Mouse (Mus musculus) MEL (cell line): ENCODE measurements around the gene Psmc1. TPM values are rescaled to one million over a fixed set of nuclear protein-coding genes. Genes with fewer than 3 reads are reported as not detected.

Experiments
- DNase-seq: peaks from one replicate; pipeline ENCODE4 v3.0.0; 2011; ENCODE audit warnings: low read depth, low spot score
- H3K27ac ChIP-seq: 2 replicates; pipeline ENCODE4 v1.5.1; 2012; ENCODE audit warnings: low read depth, mild to moderate bottlenecking, control low read depth, low read length, moderate library complexity; ENCODE audit not compliant: control insufficient read depth
- H3K27me3 ChIP-seq, 2 experiments: fragments of 150-350 bp in 1 of 2; sonication (generic) in 1 of 2; 2 replicates each; pipeline ENCODE4 v1.6.1; 2012; ENCODE audit warnings: low read length in 2 of 2, mild to moderate bottlenecking in 2 of 2, improper control_type of control experiment in 1 of 2, moderate library complexity in 1 of 2; ENCODE audit not compliant: insufficient read depth in 2 of 2, control insufficient read depth in 1 of 2
- H3K36me3 ChIP-seq, 2 experiments: 2 replicates each; pipeline ENCODE4 v1.6.1; 2012 to 2014; ENCODE audit warnings: low read length in 2 of 2, improper control_type of control experiment in 1 of 2, inconsistent platforms in 1 of 2, mild to moderate bottlenecking in 1 of 2; ENCODE audit not compliant: insufficient read depth in 2 of 2, control insufficient read depth in 1 of 2
- H3K4me1 ChIP-seq, 2 experiments: fragments of 150-350 bp in 1 of 2; sonication (generic) in 1 of 2; 2 replicates each; pipeline ENCODE4 v1.6.1; 2012; ENCODE audit warnings: low read length in 2 of 2, improper control_type of control experiment in 1 of 2, mild to moderate bottlenecking in 1 of 2; ENCODE audit not compliant: insufficient read depth in 2 of 2, control insufficient read depth in 1 of 2
- H3K4me3 ChIP-seq, 2 experiments: fragments of 150-350 bp in 1 of 2; sonication (generic) in 1 of 2; 2 replicates each; pipeline ENCODE4 v1.5.1; 2012; ENCODE audit warnings: low read depth in 2 of 2, low read length in 2 of 2, mild to moderate bottlenecking in 2 of 2, moderate library complexity in 2 of 2, control low read depth in 1 of 2, improper control_type of control experiment in 1 of 2; ENCODE audit not compliant: control insufficient read depth in 1 of 2, insufficient read depth in 1 of 2
- H3K79me2 ChIP-seq: 2 replicates; pipeline ENCODE4 v1.6.1; 2012; ENCODE audit warnings: mild to moderate bottlenecking, low read length, moderate library complexity; ENCODE audit not compliant: control insufficient read depth, poor library complexity, insufficient read depth
- H3K9ac ChIP-seq: 2 replicates; pipeline ENCODE4 v1.6.1; 2012; ENCODE audit warnings: low read depth, mild to moderate bottlenecking, control low read depth, low read length, moderate library complexity; ENCODE audit not compliant: control insufficient read depth, poor library complexity, severe bottlenecking
- H3K9me3 ChIP-seq: fragments of 150-350 bp; sonication (generic); replicated peaks from 2 replicates; pipeline ENCODE4 v1.6.1; 2012; ENCODE audit warnings: mild to moderate bottlenecking, low read length, improper control_type of control experiment, moderate library complexity; ENCODE audit not compliant: insufficient read depth
- CHD2 ChIP-seq: IDR thresholded peaks from 2 replicates; pipeline ENCODE4 v1.6.1; 2011; ENCODE audit warnings: low read length, improper control_type of control experiment
- CTCF ChIP-seq, 3 experiments: IDR thresholded peaks in 2 of 3; conservative IDR thresholded peaks in 1 of 3; 2 replicates each; pipeline ENCODE4 v1.5.1; 2011 to 2012; ENCODE audit warnings: low read length in 3 of 3, low read depth in 2 of 3, mild to moderate bottlenecking in 2 of 3, improper control_type of control experiment in 1 of 3, inconsistent platforms in 1 of 3, mixed read lengths in 1 of 3, moderate library complexity in 1 of 3; ENCODE audit not compliant: control insufficient read depth in 1 of 3, insufficient read depth in 1 of 3, poor library complexity in 1 of 3, severe bottlenecking in 1 of 3
- ETS1 ChIP-seq: IDR thresholded peaks from 2 replicates; pipeline ENCODE4 v1.6.1; 2012; ENCODE audit warnings: low read depth, mild to moderate bottlenecking, inconsistent platforms, low read length, improper control_type of control experiment, moderate library complexity
- KAT2A ChIP-seq: conservative IDR thresholded peaks from 2 replicates; pipeline ENCODE4 v1.6.1; 2012; ENCODE audit warnings: low read depth, low read length, improper control_type of control experiment, inconsistent platforms
- MAZ ChIP-seq: IDR thresholded peaks from 2 replicates; pipeline ENCODE4 v1.6.1; 2012; ENCODE audit warnings: low read depth, mild to moderate bottlenecking, inconsistent platforms, low read length, improper control_type of control experiment
- MYB ChIP-seq: IDR thresholded peaks from 2 replicates; pipeline ENCODE4 v1.6.1; 2011; ENCODE audit warnings: mild to moderate bottlenecking, low read depth, low read length, improper control_type of control experiment
- NELFE ChIP-seq: IDR thresholded peaks from 2 replicates; pipeline ENCODE4 v1.6.1; 2011; ENCODE audit warnings: low read depth, low read length, improper control_type of control experiment
- POLR2A ChIP-seq, 2 experiments: IDR thresholded peaks; 2 replicates each; pipeline ENCODE4 v1.6.1; 2011 to 2012; ENCODE audit warnings: low read length in 2 of 2, mild to moderate bottlenecking in 2 of 2, control low read depth in 1 of 2, improper control_type of control experiment in 1 of 2, low read depth in 1 of 2, moderate library complexity in 1 of 2; ENCODE audit not compliant: control insufficient read depth in 1 of 2, insufficient read depth in 1 of 2, poor library complexity in 1 of 2
- POLR2AphosphoS2 ChIP-seq: IDR thresholded peaks from 2 replicates; pipeline ENCODE4 v1.6.1; 2011; ENCODE audit warnings: low read length, improper control_type of control experiment
- POLR2AphosphoS5 ChIP-seq: IDR thresholded peaks from 2 replicates; pipeline ENCODE4 v1.6.1; 2012; ENCODE audit warnings: low read depth, borderline replicate concordance, mild to moderate bottlenecking, inconsistent platforms, low read length, moderate library complexity, mixed read lengths
- RAD21 ChIP-seq: IDR thresholded peaks from 2 replicates; pipeline ENCODE4 v1.6.1; 2011; ENCODE audit warnings: mild to moderate bottlenecking, low read depth, low read length, improper control_type of control experiment
- SIN3A ChIP-seq: IDR thresholded peaks from 2 replicates; pipeline ENCODE4 v1.6.1; 2012; ENCODE audit warnings: low read length, improper control_type of control experiment, inconsistent platforms
- TBP ChIP-seq: IDR thresholded peaks from 2 replicates; pipeline ENCODE4 v1.8.0; 2011; ENCODE audit warnings: low read depth, low read length, improper control_type of control experiment
- USF1 ChIP-seq: IDR thresholded peaks from 2 replicates; pipeline ENCODE4 v1.6.1; 2014; ENCODE audit warnings: low read depth, mild to moderate bottlenecking, inconsistent platforms, low read length, improper control_type of control experiment, moderate library complexity
- USF2 ChIP-seq, 2 experiments: IDR thresholded peaks; 2 replicates each; pipeline ENCODE4 v1.6.1; 2011 to 2012; ENCODE audit warnings: improper control_type of control experiment in 2 of 2, low read length in 2 of 2, borderline replicate concordance in 1 of 2, inconsistent platforms in 1 of 2, low read depth in 1 of 2, mild to moderate bottlenecking in 1 of 2; ENCODE audit not compliant: insufficient read depth in 1 of 2
- ZC3H11A ChIP-seq: IDR thresholded peaks from 2 replicates; pipeline ENCODE4 v1.6.1; 2012; ENCODE audit warnings: low read depth, mild to moderate bottlenecking, inconsistent platforms, low read length, improper control_type of control experiment
- ZMIZ1 ChIP-seq: IDR thresholded peaks from 2 replicates; pipeline ENCODE4 v1.6.1; 2012; ENCODE audit warnings: low read depth, mild to moderate bottlenecking, inconsistent platforms, low read length, improper control_type of control experiment, moderate library complexity
- ZNF384 ChIP-seq: IDR thresholded peaks from 2 replicates; pipeline ENCODE4 v1.6.1; 2012; ENCODE audit warnings: low read depth, mild to moderate bottlenecking, inconsistent platforms, low read length, improper control_type of control experiment
- polyA plus RNA-seq, 2 experiments: library from polyadenylated mRNA; stranded (reverse) in 1 of 2; unstranded in 1 of 2; fragments of >175 nt in 1 of 2; fragments of >200 nt in 1 of 2; gene quantifications; 2 replicates each; pipeline versions ENCODE4 v1.2.1 to v1.2.4; 2012; ENCODE audit warnings: low replicate concordance in 2 of 2, low read depth in 1 of 2; ENCODE audit not compliant: insufficient read length in 2 of 2, insufficient read depth in 1 of 2, missing spikeins in 1 of 2
- total RNA-seq: library from RNA; depleted of rRNA; stranded (reverse); fragments of 300-350 nt; gene quantifications from 2 replicates; pipeline ENCODE4 v1.2.3, GENCODE M21; 2012

Gene Psmc1
- total and polyA plus RNA-seq, 3 experiments, result 322 to 501 TPM; not detected in 1

- H3K36me3 ChIP-seq, result peaks cover 0 to 2% of the 10 kb centered on the region in 2 experiments; a peak in 2 of 4 replicates
- peaks cover 0 to 8% of the 10 kb centered on the region in 2 experiments; a peak in 2 of 4 replicates for H3K4me1 ChIP-seq
- no peaks in the 10 kb centered on the region for H3K9me3 ChIP-seq
- H3K9ac ChIP-seq, result no peak overlapping the region
- H3K4me3 ChIP-seq, result no peak overlapping the region
- H3K27me3 ChIP-seq, result no peaks in the 10 kb centered on the region
- no peaks in the 10 kb centered on the region for H3K79me2 ChIP-seq
- TF ChIP-seq ZC3H11A (no peak), POLR2AphosphoS2 (no peak), USF2 (IDR thresholded peaks at IDR 0.05; ENCODE audit: borderline replicate concordance in 1 of 2, insufficient read depth in 1 of 2, low read depth in 1 of 2, low read length in 2 of 2) (no peak), ZNF384 (no peak), TBP (no peak), POLR2AphosphoS5 (no peak), MYB (no peak), ZMIZ1 (no peak), MAZ (no peak), RAD21 (no peak), KAT2A (no peak), POLR2A (IDR thresholded peaks at IDR 0.05; ENCODE audit: control insufficient read depth in 1 of 2, insufficient read depth in 1 of 2, low read depth in 1 of 2, low read length in 2 of 2, poor library complexity in 1 of 2) (no peak), ETS1 (no peak), CHD2 (no peak)
- no peak for DNase-seq
- H3K27ac ChIP-seq, result no peak overlapping the region
These were observed 57.0 kb downstream of the Psmc1 start for GRCm38 (mm10) chr12:100166939-100167338.

DNA sequence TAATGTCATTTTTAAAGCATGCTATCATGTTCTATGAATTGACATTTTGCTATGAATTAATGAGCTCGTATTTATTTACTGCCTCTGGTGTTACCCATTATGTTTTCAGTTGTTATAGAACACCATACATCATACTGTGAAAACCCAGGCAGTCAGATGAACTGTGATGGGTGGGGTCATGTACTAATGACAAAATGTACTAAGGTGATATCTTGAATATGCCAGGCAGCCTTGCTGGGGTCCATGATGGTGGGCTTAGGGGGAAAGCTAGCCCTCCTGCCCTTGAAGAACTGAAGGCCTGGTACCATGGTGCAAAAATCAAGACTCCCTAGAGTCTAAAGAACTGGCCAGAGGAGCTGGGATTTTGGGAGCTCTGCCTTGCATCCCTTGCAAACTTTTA is 57.5 kb downstream of the Psmc1 start:
- no peaks in the 10 kb centered on the region for H3K79me2 ChIP-seq
- no peak overlapping the region for H3K4me3 ChIP-seq
- no peak overlapping the region for H3K9ac ChIP-seq
- H3K36me3 ChIP-seq, result peaks cover 0 to 2% of the 10 kb centered on the region in 2 experiments; a peak in 2 of 4 replicates
- TF ChIP-seq USF1 (no peak), NELFE (no peak), SIN3A (no peak), MYB (no peak), USF2 (IDR thresholded peaks at IDR 0.05; ENCODE audit: borderline replicate concordance in 1 of 2, insufficient read depth in 1 of 2, low read depth in 1 of 2, low read length in 2 of 2) (no peak), CTCF (IDR thresholded peaks at IDR 0.05 in 2 of 3, conservative IDR thresholded peaks at IDR 0.05 in 1 of 3; ENCODE audit: control insufficient read depth in 1 of 3, insufficient read depth in 1 of 3, low read depth in 2 of 3, low read length in 3 of 3, poor library complexity in 1 of 3, severe bottlenecking in 1 of 3) (no peak)
- TF ChIP-seq, all 39 proteins: peak for 0
- no peak overlapping the region for H3K27ac ChIP-seq
- no peaks in the 10 kb centered on the region for H3K27me3 ChIP-seq
- DNase-seq, result no peak
- peaks cover 0 to 8% of the 10 kb centered on the region in 2 experiments; a peak in 2 of 4 replicates for H3K4me1 ChIP-seq
- no peaks in the 10 kb centered on the region for H3K9me3 ChIP-seq
